Mouse (Mus musculus): ENCODE results near the gene Rbp4. TPM values are rescaled to one million over a fixed set of nuclear protein-coding genes. Genes with fewer than 3 reads are reported as not detected.

Rbp4 gene
- total and polyA plus RNA-seq, 2 experiments from 2014 or later: 10.1 to 11.1 TPM

- no peaks in the 10 kb centered on the region for H3K4me1 ChIP-seq (ENCODE audit: insufficient read depth, low read length)
- 68% methylated on average over 11 of the region's 11 CpGs for WGBS
- no peak overlapping the region for H3K27ac ChIP-seq (ENCODE audit: low read depth, low read length)
- H3K36me3 ChIP-seq (ENCODE audit: insufficient read depth, low read length): no peaks in the 10 kb centered on the region
- no peaks in the 10 kb centered on the region for H3K27me3 ChIP-seq (ENCODE audit: insufficient read depth, low read length)
- no peak for TF ChIP-seq CTCF (IDR thresholded peaks at IDR 0.05)
- no peak overlapping the region for H3K4me2 ChIP-seq (ENCODE audit: low read depth, low read length, poor library complexity, severe bottlenecking)
- DNase-seq (ENCODE audit: low spot score) (no peak), ATAC-seq (ENCODE audit: low FRiP score) (no peak)
- no peak overlapping the region for H3K9ac ChIP-seq (replicated peaks; ENCODE audit: low read length, poor library complexity, severe bottlenecking)
- no peak overlapping the region for H3K4me3 ChIP-seq (ENCODE audit: low read depth, low read length)
- no peaks in the 10 kb centered on the region for H3K9me3 ChIP-seq (ENCODE audit: low read length)
Observed at GRCm38 (mm10) chr19:38133986-38134385, 8.9 kb upstream of the Rbp4 start.

DNA sequence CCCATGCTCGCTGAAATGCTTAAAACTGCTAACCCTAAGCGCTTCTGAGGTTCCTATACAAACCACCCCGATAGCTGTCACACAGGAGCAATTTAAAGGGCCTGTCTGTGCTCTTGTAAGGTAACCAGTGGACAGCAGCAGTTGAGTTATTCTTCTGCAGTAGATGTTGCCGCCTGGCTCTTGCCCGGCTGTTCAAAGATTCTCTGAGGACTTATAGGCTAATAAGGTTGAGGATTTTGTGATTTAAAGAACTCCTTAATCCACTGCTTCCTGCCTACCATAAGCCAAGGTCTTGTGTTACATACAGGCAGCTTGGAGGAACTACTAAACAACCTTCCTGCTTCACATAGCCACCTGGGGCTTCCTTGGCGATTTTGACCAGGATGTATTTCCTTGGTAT lies 7.4 kb upstream of the Rbp4 start, which contains the start of gene Pde6c:
TSS of gene Pde6c (plus strand) at position 301 of the 400 bp plus-strand sequence.
- H3K4me1 ChIP-seq (ENCODE audit: insufficient read depth, low read length): no peaks in the 10 kb centered on the region
- no peak within 1 kb of the TSS for H3K4me2 ChIP-seq (ENCODE audit: low read depth, low read length, poor library complexity, severe bottlenecking)
- H3K4me3 ChIP-seq (ENCODE audit: low read depth, low read length): no peak within 1 kb of the TSS
- no peaks in the 10 kb centered on the region for H3K36me3 ChIP-seq (ENCODE audit: insufficient read depth, low read length)
- ATAC-seq (ENCODE audit: low FRiP score) (no peak), DNase-seq (ENCODE audit: low spot score) (no peak)
- H3K9me3 ChIP-seq (ENCODE audit: low read length): no peaks in the 10 kb centered on the region
- H3K9ac ChIP-seq (replicated peaks; ENCODE audit: low read length, poor library complexity, severe bottlenecking): no peak within 1 kb of the TSS
- no peaks in the 10 kb centered on the region for H3K27me3 ChIP-seq (ENCODE audit: insufficient read depth, low read length)
- WGBS: 72% methylated on average over 6 of the region's 6 CpGs
- TF ChIP-seq CTCF (IDR thresholded peaks at IDR 0.05): no peak
- H3K27ac ChIP-seq (ENCODE audit: low read depth, low read length): no peak within 1 kb of the TSS

GRCm38 (mm10) chr19:38126656-38127055 lies 1.6 kb upstream of the Rbp4 start:
- Histone ChIP-seq H3K9me3 (ENCODE audit: low read length) (no peaks in the 10 kb centered on the region), H3K27ac (ENCODE audit: low read depth, low read length) (no peak overlapping the region), H3K4me1 (ENCODE audit: insufficient read depth, low read length) (no peaks in the 10 kb centered on the region), H3K27me3 (ENCODE audit: insufficient read depth, low read length) (peaks cover 12% of the 10 kb centered on the region), H3K4me2 (ENCODE audit: low read depth, low read length, poor library complexity, severe bottlenecking) (no peak overlapping the region), H3K36me3 (ENCODE audit: insufficient read depth, low read length) (no peaks in the 10 kb centered on the region), H3K4me3 (ENCODE audit: low read depth, low read length) (no peak overlapping the region), H3K9ac (replicated peaks; ENCODE audit: low read length, poor library complexity, severe bottlenecking) (no peak overlapping the region)
- DNase-seq (ENCODE audit: low spot score): no peak
- ATAC-seq (ENCODE audit: low FRiP score): no peak
- TF ChIP-seq CTCF (IDR thresholded peaks at IDR 0.05): no peak
- WGBS: 73% methylated on average over 8 of the region's 8 CpGs

- no peak for TF ChIP-seq CTCF (IDR thresholded peaks at IDR 0.05)
- WGBS: 2% methylated on average over 55 of the region's 77 CpGs
- Histone ChIP-seq H3K36me3 (ENCODE audit: insufficient read depth, low read length) (no peaks in the 10 kb centered on the region), H3K27me3 (ENCODE audit: insufficient read depth, low read length) (peaks cover 12% of the 10 kb centered on the region), H3K4me3 (ENCODE audit: low read depth, low read length) (peak overlapping the region; percentile 57), H3K9me3 (ENCODE audit: low read length) (no peaks in the 10 kb centered on the region), H3K4me2 (ENCODE audit: low read depth, low read length, poor library complexity, severe bottlenecking) (peak overlapping the region; percentile 91), H3K9ac (replicated peaks; ENCODE audit: low read length, poor library complexity, severe bottlenecking) (peak overlapping the region; percentile 55), H3K27ac (ENCODE audit: low read depth, low read length) (no peak overlapping the region), H3K4me1 (ENCODE audit: insufficient read depth, low read length) (no peaks in the 10 kb centered on the region)
- ATAC-seq (ENCODE audit: low FRiP score) (peak; percentile 71), DNase-seq (ENCODE audit: low spot score) (no peak)
Observed at GRCm38 (mm10) chr19:38124401-38125218, 471 bp downstream of the Rbp4 start.

DNA sequence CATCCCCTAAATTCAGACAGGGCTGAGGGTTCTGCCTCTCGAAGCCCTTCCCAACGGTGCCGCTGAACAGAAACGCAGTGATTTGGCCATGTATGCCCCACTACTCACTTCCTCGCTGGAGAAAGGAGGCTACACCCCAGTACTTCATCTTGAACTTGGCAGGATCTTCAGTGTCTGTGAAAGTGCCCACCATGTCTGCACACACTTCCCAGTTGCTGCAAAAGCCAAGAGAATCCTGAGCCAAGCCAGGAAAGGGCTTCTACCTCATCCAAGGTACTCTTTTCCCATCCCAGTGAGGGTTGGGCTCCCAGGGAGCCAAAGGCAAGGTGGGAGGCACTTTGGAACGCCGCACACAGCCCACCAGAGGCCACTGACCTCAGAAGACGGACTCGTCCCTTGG lies 1.2 kb downstream of the Rbp4 start:
- no peaks in the 10 kb centered on the region for H3K4me1 ChIP-seq (ENCODE audit: insufficient read depth, low read length)
- no peak overlapping the region for H3K9ac ChIP-seq (replicated peaks; ENCODE audit: low read length, poor library complexity, severe bottlenecking)
- WGBS: 26% methylated on average over 9 of the region's 9 CpGs
- no peak for TF ChIP-seq CTCF (IDR thresholded peaks at IDR 0.05)
- no peaks in the 10 kb centered on the region for H3K36me3 ChIP-seq (ENCODE audit: insufficient read depth, low read length)
- no peak for ATAC-seq (ENCODE audit: low FRiP score)
- H3K4me2 ChIP-seq (ENCODE audit: low read depth, low read length, poor library complexity, severe bottlenecking): peak overlapping the region; percentile 91
- peaks cover 12% of the 10 kb centered on the region for H3K27me3 ChIP-seq (ENCODE audit: insufficient read depth, low read length)
- no peak for DNase-seq (ENCODE audit: low spot score)
- no peak overlapping the region for H3K27ac ChIP-seq (ENCODE audit: low read depth, low read length)
- H3K9me3 ChIP-seq (ENCODE audit: low read length): no peaks in the 10 kb centered on the region
- peak overlapping the region; percentile 57 for H3K4me3 ChIP-seq (ENCODE audit: low read depth, low read length)

DNA sequence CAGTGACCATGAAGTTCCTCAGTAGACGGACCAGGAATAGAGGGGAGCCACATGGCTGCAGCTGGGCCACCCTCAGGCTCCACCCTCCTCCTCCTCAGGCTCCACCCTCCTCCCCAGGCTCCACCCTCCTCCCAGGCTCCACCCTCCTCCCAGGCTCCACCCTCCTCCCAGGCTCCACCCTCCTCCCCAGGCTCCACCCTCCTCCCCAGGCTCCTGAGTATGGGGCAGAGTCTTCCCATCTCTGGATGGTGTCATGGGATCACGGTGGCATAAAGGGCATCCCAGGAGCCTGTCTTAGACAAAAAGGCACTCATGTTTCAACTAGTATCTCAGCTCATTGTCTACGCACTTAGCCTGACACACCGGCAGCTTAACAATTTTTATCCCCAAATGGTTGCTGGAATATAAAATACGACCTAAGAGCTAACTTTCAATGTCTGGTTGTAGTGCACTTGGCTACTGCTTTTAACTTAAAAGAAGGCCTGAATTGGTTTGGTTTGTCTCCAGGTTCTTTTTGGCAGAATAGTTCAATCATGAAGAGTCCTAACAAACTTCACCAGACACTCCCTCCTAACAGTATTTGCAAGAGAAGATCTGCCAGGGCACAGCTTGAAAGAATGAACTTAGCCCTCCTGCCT lies 4.8 kb downstream of the Rbp4 start:
- H3K4me3 ChIP-seq (ENCODE audit: low read depth, low read length): no peak overlapping the region

More for the DNA sequence above, 4.8 kb downstream of the Rbp4 start:
- 81% methylated on average over 5 of the region's 5 CpGs for WGBS
- Histone ChIP-seq H3K9ac (replicated peaks; ENCODE audit: low read length, poor library complexity, severe bottlenecking) (no peak overlapping the region), H3K27ac (ENCODE audit: low read depth, low read length) (no peak overlapping the region), H3K27me3 (ENCODE audit: insufficient read depth, low read length) (peaks cover 12% of the 10 kb centered on the region; the same call in 1 of the 2 replicates), H3K9me3 (ENCODE audit: low read length) (no peaks in the 10 kb centered on the region), H3K36me3 (ENCODE audit: insufficient read depth, low read length) (no peaks in the 10 kb centered on the region), H3K4me1 (ENCODE audit: insufficient read depth, low read length) (no peaks in the 10 kb centered on the region), H3K4me2 (ENCODE audit: low read depth, low read length, poor library complexity, severe bottlenecking) (no peak overlapping the region)
- ATAC-seq (ENCODE audit: low FRiP score) (no peak), DNase-seq (ENCODE audit: low spot score) (no peak)
- no peak for TF ChIP-seq CTCF (IDR thresholded peaks at IDR 0.05)
